Mouse (Mus musculus): ENCODE results near the gene Phex. TPM values are rescaled to one million over a fixed set of nuclear protein-coding genes. Genes with fewer than 3 reads are reported as not detected.

Phex gene
- polyA plus RNA-seq, 1 experiment from 2014 or later: 0.07 TPM

DNA sequence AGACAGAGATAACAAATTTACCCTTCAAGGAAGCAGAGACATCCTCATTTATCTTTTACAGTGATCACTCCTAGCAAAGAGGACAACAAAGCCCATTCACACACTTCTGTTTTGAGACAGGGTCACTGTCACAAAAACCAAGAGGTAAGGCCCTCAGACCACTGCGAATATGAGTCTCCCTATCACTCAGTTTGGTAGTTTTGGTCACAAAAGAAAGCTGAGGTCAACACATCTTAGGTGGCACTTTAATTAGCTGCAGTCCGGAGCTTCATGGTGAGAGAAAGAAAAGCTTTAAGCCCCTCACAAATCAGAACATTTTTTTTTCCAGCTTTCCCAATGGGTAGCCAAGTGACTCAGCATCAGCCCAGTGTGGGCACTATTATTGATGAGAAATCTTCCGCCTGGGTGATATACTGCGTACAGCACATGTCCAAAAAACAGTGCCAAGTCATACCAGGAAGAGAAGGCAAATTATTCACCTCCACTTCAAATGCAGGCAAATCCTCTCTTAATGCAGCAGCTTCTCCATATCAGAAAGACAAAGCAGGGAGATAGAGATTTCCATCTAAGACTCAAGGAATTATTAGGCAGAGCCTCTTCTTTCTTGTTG is 108.2 kb downstream of the Phex start:
- 36% methylated on average over 4 of the region's 4 CpGs for WGBS (ENCODE audit: insufficient replicate concordance)
- ATAC-seq: no peak

DNA sequence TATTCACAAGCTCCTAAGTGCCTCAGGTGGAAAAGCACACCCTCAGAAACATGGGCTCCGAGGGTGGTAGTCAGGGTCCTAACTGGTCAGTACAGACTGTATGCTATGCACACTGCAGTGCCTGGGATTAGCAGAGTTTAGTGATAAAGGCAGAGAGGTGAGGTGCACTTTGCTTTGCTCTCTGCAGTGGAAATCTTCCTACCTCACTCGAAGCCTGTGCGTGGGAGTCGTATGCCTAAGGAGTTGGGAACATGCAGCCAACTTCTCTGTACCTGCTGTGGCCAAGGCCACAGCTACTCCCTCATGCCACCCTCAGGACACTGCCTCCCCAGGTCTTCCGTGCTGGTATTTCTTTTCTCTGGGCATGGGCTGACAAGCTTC is 109.3 kb downstream of the Phex start:
- Histone ChIP-seq H3K4me2 (no peak overlapping the region), H3K4me1 (no peaks in the 10 kb centered on the region), H3K27ac (no peak overlapping the region), H3K36me3 (no peaks in the 10 kb centered on the region), H3K9me3 (replicated peaks) (no peaks in the 10 kb centered on the region), H3K9ac (no peak overlapping the region), H3K4me3 (no peak overlapping the region), H3K27me3 (replicated peaks) (no peaks in the 10 kb centered on the region)
- 66% methylated on average over 5 of the region's 5 CpGs for WGBS (ENCODE audit: insufficient replicate concordance)
- ATAC-seq: no peak

More for the DNA sequence above, 108.2 kb downstream of the Phex start:
- H3K27me3 ChIP-seq (replicated peaks): no peaks in the 10 kb centered on the region
- no peaks in the 10 kb centered on the region for H3K4me1 ChIP-seq
- no peak overlapping the region for H3K4me3 ChIP-seq
- H3K9ac ChIP-seq: no peak overlapping the region
- no peaks in the 10 kb centered on the region for H3K36me3 ChIP-seq
- H3K9me3 ChIP-seq (replicated peaks): no peaks in the 10 kb centered on the region
- no peak overlapping the region for H3K4me2 ChIP-seq
- H3K27ac ChIP-seq: no peak overlapping the region

DNA sequence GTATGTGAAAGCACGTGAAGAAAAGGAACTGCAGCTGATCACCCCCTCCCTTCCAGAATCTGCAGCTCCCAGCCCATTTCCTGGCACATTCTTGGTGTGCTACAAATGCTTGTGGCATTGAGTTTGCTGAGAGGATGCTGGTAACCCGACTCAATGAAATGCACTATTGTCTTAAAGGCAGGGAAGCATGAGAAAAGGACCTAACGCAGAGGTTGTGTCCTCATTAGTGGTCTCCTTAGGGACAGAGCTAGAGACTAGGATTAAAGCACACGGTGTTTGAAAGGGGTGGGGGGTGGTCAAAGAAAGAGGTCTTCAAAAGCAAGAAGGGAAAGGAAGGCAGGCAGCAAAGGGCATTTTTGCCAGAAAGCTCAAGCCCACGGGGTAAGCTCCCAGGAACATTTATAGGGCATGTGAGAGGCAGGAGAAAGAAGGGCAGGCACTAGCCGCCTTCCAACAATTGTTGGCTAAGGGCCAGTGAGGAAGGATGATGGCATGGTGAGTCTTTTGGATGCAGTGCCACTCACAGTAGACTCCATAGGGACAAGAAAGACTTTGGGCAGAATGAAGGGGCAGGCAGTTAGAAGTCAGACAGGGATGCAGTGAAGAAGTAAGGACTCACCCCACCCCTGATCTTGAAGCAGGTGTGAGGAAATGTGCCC is 109.8 kb downstream of the Phex start:
- Histone ChIP-seq H3K36me3 (no peaks in the 10 kb centered on the region), H3K4me1 (no peaks in the 10 kb centered on the region), H3K4me2 (no peak overlapping the region), H3K4me3 (no peak overlapping the region), H3K9me3 (replicated peaks) (no peaks in the 10 kb centered on the region), H3K27me3 (replicated peaks) (no peaks in the 10 kb centered on the region), H3K9ac (no peak overlapping the region), H3K27ac (no peak overlapping the region)
- 27% methylated on average over 6 of the region's 6 CpGs for WGBS (ENCODE audit: insufficient replicate concordance)
- ATAC-seq: no peak

DNA sequence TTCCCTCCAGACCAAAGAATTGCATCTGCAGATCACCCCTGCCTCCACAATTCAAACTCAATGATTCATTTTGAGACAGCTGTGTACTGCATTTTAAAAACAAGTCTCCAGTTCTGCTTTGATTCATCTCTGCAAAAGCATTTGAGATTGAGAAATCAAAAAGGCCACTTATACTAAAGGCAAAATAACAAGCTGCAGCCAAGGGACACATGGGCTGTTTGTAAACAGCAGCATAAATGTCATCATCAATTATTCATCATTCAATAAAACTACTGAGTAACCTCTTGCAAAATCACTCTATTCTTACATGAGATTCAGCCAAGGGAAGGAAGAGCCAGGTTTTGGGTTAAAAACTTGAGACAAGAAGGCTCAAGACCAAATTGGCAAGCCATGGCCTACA is 122.7 kb downstream of the Phex start:
- Histone ChIP-seq H3K27me3 (replicated peaks) (no peaks in the 10 kb centered on the region), H3K4me3 (no peak overlapping the region), H3K27ac (no peak overlapping the region), H3K9ac (no peak overlapping the region), H3K36me3 (no peaks in the 10 kb centered on the region), H3K4me2 (no peak overlapping the region), H3K4me1 (no peaks in the 10 kb centered on the region), H3K9me3 (replicated peaks) (no peaks in the 10 kb centered on the region)
- ATAC-seq: no peak

DNA sequence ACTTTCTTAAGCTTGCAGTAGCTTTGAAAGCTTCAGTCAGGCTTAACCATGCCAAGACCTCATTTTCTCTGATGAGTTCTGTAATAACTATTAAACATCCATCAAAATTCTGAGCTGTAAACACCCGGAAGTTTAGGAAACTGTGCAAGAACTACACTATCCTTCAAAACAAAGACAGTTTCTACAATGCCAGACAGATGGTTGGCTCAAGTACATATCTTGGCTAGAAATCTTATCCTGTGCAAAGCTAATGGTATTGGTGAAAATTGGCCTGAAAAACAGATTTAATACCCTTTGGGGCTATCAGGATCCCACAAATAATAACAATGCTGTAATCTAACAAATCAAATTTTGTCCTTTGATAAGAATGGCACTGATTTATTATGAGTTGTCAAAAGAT is 138.5 kb downstream of the Phex start:
- ATAC-seq: no peak
- H3K9me3 ChIP-seq (replicated peaks): no peaks in the 10 kb centered on the region
- H3K36me3 ChIP-seq: no peaks in the 10 kb centered on the region
- no peak overlapping the region for H3K4me3 ChIP-seq
- WGBS (ENCODE audit: insufficient replicate concordance): 40% methylated on average over 1 of the region's 1 CpGs
- H3K4me2 ChIP-seq: no peak overlapping the region
- H3K27me3 ChIP-seq (replicated peaks): no peaks in the 10 kb centered on the region
- no peak overlapping the region for H3K9ac ChIP-seq
- no peaks in the 10 kb centered on the region for H3K4me1 ChIP-seq
- H3K27ac ChIP-seq: no peak overlapping the region

DNA sequence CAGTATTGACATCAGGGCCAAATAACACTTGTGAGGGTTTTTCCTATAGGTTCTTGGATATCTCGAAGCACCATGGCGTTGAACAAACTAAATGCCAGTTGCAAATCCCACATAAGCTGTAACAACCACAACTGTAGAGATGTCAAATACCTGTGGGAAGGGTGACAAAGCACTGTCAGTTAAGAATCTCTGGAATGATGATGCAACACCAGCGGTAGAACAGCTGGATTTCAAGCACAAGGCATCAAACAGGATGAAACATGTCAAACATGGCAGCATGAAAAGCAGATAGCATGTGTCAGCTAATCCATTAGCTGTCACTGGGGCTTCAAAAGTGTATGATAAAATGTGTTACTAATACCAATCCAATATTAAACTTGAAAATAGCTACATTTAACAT is 141.8 kb downstream of the Phex start:
- Histone ChIP-seq H3K9me3 (replicated peaks) (no peaks in the 10 kb centered on the region), H3K4me2 (no peak overlapping the region), H3K27me3 (replicated peaks) (no peaks in the 10 kb centered on the region), H3K36me3 (no peaks in the 10 kb centered on the region), H3K4me3 (no peak overlapping the region), H3K27ac (no peak overlapping the region), H3K9ac (no peak overlapping the region), H3K4me1 (no peaks in the 10 kb centered on the region)
- ATAC-seq: no peak
- WGBS (ENCODE audit: insufficient replicate concordance): 59% methylated on average over 3 of the region's 3 CpGs

DNA sequence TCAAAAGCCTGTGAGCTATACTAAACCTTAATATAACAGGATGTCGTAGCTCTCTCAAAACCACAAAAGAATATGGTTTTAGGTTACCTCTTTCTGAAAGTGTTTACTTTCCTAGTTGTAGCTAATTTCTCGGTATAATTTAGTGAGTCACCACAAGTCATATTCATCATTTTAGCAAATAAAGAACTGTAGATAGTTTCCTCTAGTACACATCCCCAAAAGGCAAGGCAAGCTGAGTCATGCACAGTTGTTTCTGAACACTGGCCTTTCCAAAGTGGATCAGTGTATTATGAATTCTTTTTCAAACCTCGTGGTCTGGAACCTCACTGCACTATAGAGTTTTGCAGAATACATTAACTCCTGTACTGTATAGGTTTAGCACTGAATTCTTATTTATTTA is 143.5 kb downstream of the Phex start:
- WGBS (ENCODE audit: insufficient replicate concordance): 63% methylated on average over 3 of the region's 3 CpGs
- Histone ChIP-seq H3K4me3 (no peak overlapping the region), H3K27ac (no peak overlapping the region), H3K27me3 (replicated peaks) (no peaks in the 10 kb centered on the region), H3K4me2 (no peak overlapping the region), H3K4me1 (no peaks in the 10 kb centered on the region), H3K36me3 (no peaks in the 10 kb centered on the region), H3K9me3 (replicated peaks) (no peaks in the 10 kb centered on the region), H3K9ac (no peak overlapping the region)
- ATAC-seq: no peak

DNA sequence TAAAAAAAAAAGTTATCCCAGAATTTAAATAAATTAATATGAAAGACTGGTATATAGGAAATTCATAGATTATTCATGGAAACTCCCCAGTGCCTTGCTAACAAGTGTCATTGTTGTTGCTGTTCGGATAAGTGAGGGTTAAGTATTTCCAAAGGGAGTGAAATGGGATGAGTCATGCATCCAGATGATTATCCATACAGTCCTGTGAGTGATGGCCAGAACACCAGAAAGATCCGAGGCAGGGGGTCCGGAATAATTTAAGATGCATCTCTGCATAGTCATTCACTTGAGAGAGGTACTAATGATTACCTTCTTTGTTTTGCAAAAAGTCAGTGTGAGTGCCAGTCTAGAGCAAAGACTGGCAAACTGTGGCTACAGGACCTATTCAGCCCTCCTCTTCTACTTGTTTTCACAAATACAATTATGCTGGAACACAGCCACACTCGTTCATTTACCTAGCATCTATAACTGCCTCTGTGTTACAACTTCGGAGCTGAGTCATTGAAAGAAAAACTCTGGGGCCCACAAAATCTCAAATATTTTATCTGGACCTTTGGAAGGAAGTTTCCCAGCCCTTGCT is 145.3 kb downstream of the Phex start:
- Histone ChIP-seq H3K27me3 (replicated peaks) (no peaks in the 10 kb centered on the region), H3K27ac (no peak overlapping the region), H3K4me3 (no peak overlapping the region), H3K4me2 (no peak overlapping the region), H3K4me1 (no peaks in the 10 kb centered on the region), H3K9me3 (replicated peaks) (no peaks in the 10 kb centered on the region), H3K9ac (no peak overlapping the region), H3K36me3 (no peaks in the 10 kb centered on the region)
- WGBS (ENCODE audit: insufficient replicate concordance): 52% methylated on average over 5 of the region's 5 CpGs
- no peak for ATAC-seq

DNA sequence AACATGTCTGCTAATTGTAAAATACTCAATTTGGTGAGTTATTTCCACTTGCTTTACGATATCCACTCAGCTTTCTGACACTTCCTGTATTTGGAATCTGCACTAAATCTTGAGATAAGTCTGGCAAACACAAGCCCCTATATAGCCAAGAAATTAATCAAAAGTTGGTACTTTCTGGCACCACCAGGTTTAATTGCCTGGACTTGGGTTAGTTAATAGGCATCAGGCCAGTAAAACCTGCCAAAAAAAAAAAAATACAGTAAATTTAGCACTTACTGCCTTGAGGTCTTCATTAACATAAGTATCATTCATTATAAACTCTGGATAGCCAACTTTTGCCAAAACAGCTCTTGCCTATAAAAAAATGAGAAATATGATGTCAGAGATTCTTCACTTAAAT is 147.0 kb downstream of the Phex start:
- Histone ChIP-seq H3K4me2 (no peak overlapping the region), H3K27me3 (replicated peaks) (no peaks in the 10 kb centered on the region), H3K4me1 (no peaks in the 10 kb centered on the region), H3K4me3 (no peak overlapping the region), H3K27ac (no peak overlapping the region), H3K9me3 (replicated peaks) (no peaks in the 10 kb centered on the region), H3K9ac (no peak overlapping the region), H3K36me3 (no peaks in the 10 kb centered on the region)
- WGBS (ENCODE audit: insufficient replicate concordance): 65% methylated on average over 1 of the region's 1 CpGs
- ATAC-seq: no peak

DNA sequence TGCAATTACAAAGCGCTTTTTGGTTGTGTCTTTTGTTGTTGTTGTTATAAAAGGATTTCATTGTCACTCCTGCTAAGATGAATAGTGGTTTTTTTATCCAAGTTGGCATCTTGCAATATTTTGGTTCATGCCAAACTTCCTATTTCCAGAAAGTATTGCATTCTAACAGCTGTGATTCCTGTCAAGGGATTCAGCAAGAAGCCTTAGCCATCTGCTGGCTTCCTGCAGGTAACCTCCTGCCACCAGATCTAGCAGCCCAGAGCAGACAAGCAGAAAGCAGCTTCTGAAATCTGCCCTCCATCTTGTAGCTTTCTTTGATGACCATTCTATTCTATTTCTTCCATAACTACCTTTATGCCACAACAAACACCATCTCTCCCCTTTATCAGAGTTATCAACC is 212.4 kb downstream of the Phex start:
- H3K27ac ChIP-seq: no peak overlapping the region
- WGBS (ENCODE audit: insufficient replicate concordance): 82% methylated on average over 1 of the region's 1 CpGs
- H3K9ac ChIP-seq: no peak overlapping the region
- ATAC-seq: no peak
- H3K4me3 ChIP-seq: no peak overlapping the region
- H3K4me2 ChIP-seq: no peak overlapping the region
- H3K4me1 ChIP-seq: no peaks in the 10 kb centered on the region
- H3K9me3 ChIP-seq (replicated peaks): no peaks in the 10 kb centered on the region
- H3K36me3 ChIP-seq: no peaks in the 10 kb centered on the region
- no peaks in the 10 kb centered on the region for H3K27me3 ChIP-seq (replicated peaks)

DNA sequence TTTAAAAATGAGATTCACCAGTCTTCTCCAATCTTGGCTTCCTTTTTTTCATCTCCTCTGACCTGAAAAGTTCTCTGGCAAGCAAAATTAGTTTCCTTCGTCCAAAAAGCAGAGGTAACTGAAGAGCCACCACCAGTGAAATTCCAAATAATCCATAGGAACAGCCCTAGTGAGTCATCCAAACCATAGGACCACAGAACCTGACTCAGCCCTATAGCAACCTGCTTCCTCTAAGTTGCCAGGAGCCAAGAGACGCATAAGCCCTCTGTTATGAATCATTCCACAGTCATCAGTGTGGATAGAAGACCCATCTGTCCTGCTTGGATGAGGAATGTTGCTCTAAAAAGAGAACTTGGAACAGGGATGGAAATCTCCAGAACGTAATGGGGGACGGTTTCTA is 230.9 kb downstream of the Phex start:
- ATAC-seq: no peak
- Histone ChIP-seq H3K27me3 (replicated peaks) (no peaks in the 10 kb centered on the region), H3K4me3 (no peak overlapping the region), H3K9me3 (replicated peaks) (no peaks in the 10 kb centered on the region), H3K27ac (no peak overlapping the region), H3K4me2 (no peak overlapping the region), H3K9ac (no peak overlapping the region), H3K36me3 (no peaks in the 10 kb centered on the region), H3K4me1 (no peaks in the 10 kb centered on the region)
- 59% methylated on average over 4 of the region's 4 CpGs for WGBS (ENCODE audit: insufficient replicate concordance)

DNA sequence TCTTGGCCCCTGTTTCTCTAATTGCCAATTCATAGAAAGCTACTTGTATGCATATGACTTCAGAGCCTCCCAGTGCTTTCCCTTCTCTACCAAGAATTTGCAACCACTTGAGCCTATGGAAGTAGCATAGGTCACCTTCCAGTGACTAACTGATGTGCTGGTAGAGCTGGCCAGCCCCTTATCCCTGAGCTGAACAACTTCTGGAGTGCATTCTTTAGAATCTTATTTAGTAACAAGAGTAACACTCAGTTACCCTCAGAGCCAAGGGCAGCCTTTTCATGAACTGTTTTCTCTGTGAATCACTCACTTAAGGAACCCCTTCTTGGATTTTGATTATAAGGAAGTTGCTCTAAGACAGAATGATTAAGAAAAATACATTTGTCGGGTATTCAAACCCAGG is 234.3 kb downstream of the Phex start:
- Histone ChIP-seq H3K4me1 (no peaks in the 10 kb centered on the region), H3K27me3 (replicated peaks) (no peaks in the 10 kb centered on the region), H3K9ac (no peak overlapping the region), H3K27ac (no peak overlapping the region), H3K9me3 (replicated peaks) (no peaks in the 10 kb centered on the region), H3K36me3 (no peaks in the 10 kb centered on the region), H3K4me2 (no peak overlapping the region), H3K4me3 (no peak overlapping the region)
- 92% methylated on average over 1 of the region's 1 CpGs for WGBS (ENCODE audit: insufficient replicate concordance)
- ATAC-seq: no peak

DNA sequence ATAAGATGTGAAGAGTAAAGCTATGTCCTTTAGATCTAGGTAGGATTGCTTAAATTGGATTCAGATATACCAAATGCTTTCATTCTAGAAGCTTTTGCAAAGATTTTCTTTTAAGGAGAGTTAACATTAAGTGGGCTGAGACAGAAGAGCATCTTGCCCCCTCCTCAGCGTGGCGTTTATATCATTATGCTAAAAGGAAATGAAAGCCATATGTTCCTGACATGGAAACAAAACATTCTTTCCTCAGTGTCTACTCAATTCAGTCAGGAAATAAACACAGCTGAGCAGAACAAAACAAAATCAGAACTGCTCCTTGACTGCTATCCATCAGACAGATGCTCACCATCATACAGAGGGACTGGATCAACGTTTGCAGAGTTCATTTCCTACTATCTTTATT is 251.0 kb downstream of the Phex start:
- Histone ChIP-seq H3K4me1 (no peaks in the 10 kb centered on the region), H3K4me3 (no peak overlapping the region), H3K36me3 (no peaks in the 10 kb centered on the region), H3K27me3 (replicated peaks) (no peaks in the 10 kb centered on the region), H3K4me2 (no peak overlapping the region), H3K9ac (no peak overlapping the region), H3K9me3 (replicated peaks) (no peaks in the 10 kb centered on the region), H3K27ac (no peak overlapping the region)
- ATAC-seq: no peak
- WGBS (ENCODE audit: insufficient replicate concordance): 46% methylated on average over 3 of the region's 3 CpGs
